Mouse (Mus musculus) adrenal gland, adult (tissue): ENCODE results near the gene Aldh5a1.
"Not testable (repeated sequence)": the region's sequence is repeated elsewhere in the genome, so short reads cannot be mapped to it uniquely, and the experiment has no call there.

Experiments
- DNase-seq, 2 experiments: peaks; one replicate each; pipeline ENCODE4 v3.0.0; 2022 to 2023; ENCODE audit warnings: low spot score in 1 of 2; ENCODE audit not compliant: inconsistent age in 2 of 2

The Aldh5a1 gene

GRCm38 (mm10) chr13:24937108-24937838 is at the start of gene Aldh5a1:
Aldh5a1 (minus strand) TSS chr13:24937661.
- DNase-seq: peak; percentile 83 to 93

GRCm38 (mm10) chr13:24985435-24985834 is 48.0 kb upstream of the Aldh5a1 start:
- no peak for DNase-seq

- DNase-seq: peak in 1 of 2 experiments; percentile 59
These were observed 43.6 kb upstream of the Aldh5a1 start for GRCm38 (mm10) chr13:24981031-24981430.

DNA sequence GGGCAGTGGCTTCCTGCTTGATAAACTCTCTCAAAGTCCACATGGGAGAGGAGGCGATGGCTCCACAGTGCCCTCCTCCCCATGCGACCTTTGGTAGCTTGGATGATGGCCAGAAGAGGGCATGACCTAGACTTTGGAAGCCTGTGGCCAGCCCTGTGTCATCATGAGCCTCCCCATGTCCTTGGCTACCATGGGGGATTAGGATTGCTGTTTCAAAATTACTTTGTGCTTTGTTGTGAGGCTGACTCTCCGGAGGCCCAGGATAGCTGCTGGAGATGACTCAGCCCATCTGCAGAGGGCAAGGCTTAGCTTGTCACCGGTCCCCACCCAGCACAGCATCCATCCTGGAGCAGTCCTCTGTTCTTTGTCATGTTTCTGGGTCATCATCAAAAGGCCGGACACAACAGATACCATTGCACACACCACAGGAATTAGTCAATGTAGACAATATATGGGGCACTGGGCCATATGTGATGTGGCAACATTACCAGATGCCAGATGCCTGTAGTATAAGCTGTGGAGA is 40.4 kb upstream of the Aldh5a1 start:
- DNase-seq: peak; percentile 61 to 84

GRCm38 (mm10) chr13:24976384-24976783 is 38.9 kb upstream of the Aldh5a1 start:
- no peak for DNase-seq

- not testable (repeated sequence) for DNase-seq
These were observed 34.3 kb upstream of the Aldh5a1 start for GRCm38 (mm10) chr13:24971776-24972175.

DNA sequence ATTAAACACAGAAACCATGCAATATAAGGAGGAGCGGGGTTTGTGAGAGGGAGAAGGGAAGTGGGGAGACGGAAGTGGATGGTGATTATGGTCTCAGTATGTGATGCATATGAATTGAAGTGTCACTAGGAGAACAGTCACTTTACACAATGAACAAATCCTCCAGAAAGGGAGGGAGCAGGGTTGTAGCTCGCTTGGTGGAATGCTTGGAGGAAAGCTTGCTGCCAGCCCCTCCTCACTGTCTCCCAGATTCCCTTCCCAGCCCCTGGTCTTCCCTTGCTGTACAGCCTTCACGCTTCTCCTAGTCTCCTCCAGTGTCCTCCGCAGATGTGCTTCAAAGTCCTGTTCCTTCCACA is 28.4 kb upstream of the Aldh5a1 start:
- DNase-seq: no peak

DNA sequence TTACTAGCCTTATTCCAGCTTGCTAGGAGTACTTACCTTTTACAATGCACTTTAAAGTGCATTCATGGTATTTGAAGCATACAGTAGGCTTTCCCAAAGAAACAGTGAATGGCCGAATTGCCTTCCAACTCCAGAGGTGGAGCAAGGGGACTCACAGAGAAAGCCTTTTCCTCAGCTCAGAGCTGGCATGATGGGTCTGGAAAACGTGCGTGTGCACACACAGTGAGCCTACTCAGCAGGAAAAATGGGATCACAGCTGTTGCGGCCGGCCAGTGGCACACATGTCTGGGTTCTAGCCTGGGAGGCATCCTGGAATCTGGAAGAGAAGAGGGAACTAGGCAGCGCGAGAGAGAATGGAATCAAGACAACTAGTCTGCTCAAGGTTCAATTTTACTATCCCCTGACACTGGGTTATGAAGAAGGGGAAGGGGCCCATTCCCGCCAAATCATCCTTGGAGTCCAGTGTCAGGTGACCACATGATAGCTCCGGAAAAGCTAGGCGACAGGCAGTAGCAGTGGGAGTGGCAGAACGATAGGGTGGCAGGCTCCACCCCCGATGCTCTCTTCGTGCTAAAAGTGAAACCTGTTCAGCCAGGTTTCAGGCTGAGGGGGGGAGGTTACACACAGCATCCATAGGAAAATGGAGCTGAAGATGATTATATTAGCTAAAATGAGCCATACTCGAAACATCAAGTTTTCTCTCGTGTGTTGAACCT is 27.8 kb upstream of the Aldh5a1 start:
- DNase-seq: no peak

- no peak for DNase-seq
These were observed 24.7 kb upstream of the Aldh5a1 start for GRCm38 (mm10) chr13:24962119-24962518.

- no peak for DNase-seq
These were observed 22.6 kb upstream of the Aldh5a1 start for GRCm38 (mm10) chr13:24960084-24960483.

DNA sequence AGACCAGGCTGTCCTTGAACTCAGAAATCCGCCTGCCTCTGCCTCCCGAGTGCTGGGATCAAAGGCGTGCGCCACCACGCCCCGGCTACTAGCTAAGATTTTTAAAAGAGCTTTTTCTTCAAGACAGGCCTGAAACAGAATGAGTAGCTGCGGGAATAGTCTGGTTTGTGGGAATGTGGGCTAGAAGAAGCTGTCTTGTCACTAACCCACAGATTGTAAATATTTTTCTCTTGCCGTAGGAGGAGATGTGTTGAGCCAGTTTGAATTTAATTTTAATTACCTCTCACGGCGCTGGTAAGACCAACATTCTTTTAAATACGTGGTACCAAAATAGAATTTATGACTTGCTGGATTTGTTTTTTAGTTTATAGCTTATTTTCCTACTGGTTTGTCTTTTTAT is 21.2 kb upstream of the Aldh5a1 start:
- no peak for DNase-seq

DNA sequence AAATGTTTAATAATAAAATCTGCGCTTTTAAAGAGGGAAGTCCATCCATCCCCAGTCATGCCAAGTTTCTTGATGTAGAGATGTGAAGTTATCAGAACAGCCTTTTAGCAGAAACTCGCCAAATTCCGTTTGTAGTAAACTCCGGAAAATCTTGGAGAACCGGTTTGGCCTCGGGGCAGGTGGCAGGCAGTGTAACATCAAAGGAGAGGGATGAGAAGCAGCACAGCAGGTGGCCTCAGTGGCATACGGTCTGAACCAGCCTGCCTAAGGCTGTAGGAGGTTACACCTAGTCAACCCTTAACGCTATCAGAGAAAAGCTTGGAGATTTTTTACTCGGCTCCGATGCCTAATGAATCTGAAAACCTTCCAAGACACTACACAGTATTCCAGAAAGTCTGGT is 18.0 kb upstream of the Aldh5a1 start:
- DNase-seq: no peak

GRCm38 (mm10) chr13:24955091-24955490 is 17.6 kb upstream of the Aldh5a1 start:
- DNase-seq: no peak

DNA sequence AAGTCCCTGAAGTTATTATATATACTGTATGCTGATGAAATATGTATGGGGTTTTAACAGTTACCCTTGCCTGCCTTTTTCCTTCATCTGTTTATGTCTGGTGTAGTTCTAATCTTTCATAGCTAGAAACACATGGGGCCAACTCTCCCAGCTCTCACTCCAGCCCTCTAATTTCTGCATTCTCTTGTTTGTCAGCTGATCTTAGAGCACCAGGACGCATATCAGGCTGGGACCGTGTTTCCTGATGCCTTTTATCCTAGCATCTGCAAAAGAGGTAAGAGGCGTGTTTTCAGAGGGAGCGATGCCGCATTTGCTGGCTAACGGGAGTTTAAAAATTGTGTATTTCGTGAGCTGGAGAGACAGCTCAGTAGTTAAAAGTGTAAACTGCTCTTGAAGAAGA is 15.2 kb upstream of the Aldh5a1 start:
- DNase-seq: no peak

GRCm38 (mm10) chr13:24948870-24949269 is 11.4 kb upstream of the Aldh5a1 start:
- DNase-seq: no peak

DNA sequence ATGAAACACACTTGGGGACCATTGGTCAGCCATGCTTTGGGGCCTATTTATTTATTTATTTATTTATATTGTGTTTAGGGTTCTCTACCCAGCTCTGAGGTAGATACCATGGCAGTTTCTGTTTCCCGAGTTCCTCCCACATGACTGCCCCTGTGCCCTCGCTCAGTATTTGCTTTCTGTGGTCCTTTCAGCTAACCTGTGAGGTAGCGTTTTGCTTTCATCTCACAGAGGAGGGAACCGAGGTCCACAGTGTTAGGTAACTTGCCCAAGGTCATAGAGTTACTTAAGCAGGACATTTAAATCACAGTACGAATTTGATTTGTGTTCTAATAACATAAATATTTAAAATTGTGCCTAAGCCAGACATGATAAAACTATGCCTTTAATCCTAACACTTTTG is 9.7 kb upstream of the Aldh5a1 start:
- no peak for DNase-seq

- DNase-seq: no peak
These were observed 8.1 kb upstream of the Aldh5a1 start for GRCm38 (mm10) chr13:24945567-24945966.

GRCm38 (mm10) chr13:24943303-24943702 is 5.8 kb upstream of the Aldh5a1 start:
- no peak for DNase-seq

DNA sequence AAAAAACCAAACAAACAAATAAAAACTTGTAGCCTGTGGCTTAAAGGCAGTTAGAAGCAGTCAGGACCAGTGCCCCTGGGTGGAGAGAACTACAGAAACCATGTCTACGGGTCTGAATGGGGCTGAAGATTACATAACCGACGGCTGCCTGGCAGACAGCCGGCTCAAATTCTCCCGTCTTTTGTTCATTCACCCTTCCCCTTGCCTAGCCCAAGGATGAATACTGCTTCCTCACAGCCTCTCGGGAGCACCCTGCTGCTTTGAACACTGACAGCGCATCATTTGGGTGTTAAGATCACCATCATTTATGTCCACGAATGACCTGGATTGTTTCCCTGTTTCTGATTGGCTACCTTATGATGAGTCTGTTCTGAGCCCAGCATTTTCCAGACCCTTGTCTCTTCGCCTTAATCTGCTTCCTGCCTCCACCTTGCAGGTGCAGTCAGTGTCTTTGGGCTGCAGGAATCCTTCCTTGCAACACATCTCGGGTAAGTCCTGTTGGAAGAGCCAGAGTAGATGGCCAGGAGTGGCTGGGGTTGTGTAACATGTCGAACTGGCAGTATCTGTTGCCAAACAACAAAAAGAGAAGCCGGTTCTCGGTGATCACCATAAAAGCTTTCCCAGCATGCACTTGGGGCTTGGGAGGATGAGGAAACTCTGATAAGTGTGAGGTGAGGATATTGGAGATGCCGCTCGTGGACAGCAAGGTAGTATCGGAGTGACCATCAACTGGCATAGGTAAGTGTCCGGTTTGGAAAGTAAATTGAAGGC is 5.2 kb upstream of the Aldh5a1 start, which contains the start of gene Gpld1:
Gpld1 (plus strand) TSS at position 641 of the 771 bp plus-strand sequence.
- DNase-seq: peak in 1 of 2 experiments; percentile 59

- no peak for DNase-seq
These were observed 2.0 kb upstream of the Aldh5a1 start for GRCm38 (mm10) chr13:24939472-24939871.

DNA sequence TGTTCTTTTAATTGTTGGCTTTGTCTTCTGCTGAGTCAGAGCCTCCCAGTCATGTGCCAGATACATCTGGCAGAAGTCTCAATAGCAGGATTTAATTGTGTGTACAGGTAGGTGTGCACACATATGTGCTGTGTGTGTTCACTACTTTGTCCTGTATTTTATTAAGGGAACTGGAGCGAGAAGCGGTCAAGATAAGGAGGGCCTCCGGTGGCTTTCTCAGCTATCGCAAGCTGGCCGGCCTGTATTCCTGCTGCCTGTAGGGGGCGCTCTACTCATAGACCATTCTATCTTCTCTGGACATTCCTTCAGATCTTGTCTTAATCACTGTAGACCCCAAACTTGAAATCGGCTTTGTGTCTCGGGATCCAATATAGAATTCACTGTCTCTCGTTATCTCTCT is 1.2 kb upstream of the Aldh5a1 start:
- DNase-seq: peak; percentile 77 to 94

DNA sequence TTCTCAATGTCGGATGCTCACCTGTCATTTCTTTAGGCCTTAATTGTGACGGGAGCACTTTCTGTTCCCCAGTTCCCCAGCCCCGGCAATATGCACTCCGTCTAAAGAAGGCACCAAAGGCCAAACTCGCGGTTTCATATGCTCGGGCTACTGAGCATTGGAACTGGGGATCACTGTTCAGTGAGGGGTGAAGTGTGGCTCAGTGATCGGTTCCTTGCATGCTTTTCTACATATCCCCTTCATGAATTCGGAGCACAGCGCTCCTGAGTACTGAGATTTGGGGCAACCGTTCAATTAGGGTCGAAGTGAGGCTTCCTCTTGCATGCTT is 342 bp upstream of the Aldh5a1 start:
- DNase-seq: no peak
